Mouse (Mus musculus) embryonic fibroblast, embryonic 13.5 days (primary cell): ENCODE measurements around the gene F10.

Experiments used
- CTCF ChIP-seq: IDR thresholded peaks from 2 replicates; pipeline ENCODE4 v1.5.1; 2011; ENCODE audit warnings: mild to moderate bottlenecking, control low read depth, low read length, moderate library complexity, borderline replicate concordance; ENCODE audit not compliant: insufficient read depth
- POLR2A ChIP-seq: IDR thresholded peaks from 2 replicates; pipeline ENCODE4 v1.6.1; 2011; ENCODE audit warnings: low read depth, mild to moderate bottlenecking, control low read depth, low read length, moderate library complexity

- no peak for TF ChIP-seq CTCF
- TF ChIP-seq POLR2A: no peak
These were observed 23.5 kb downstream of the F10 start, which contains the start of gene Proz for GRCm38 (mm10) chr8:13060441-13061150.
